Mouse (Mus musculus): ENCODE data around the gene Scn2a.
"Not testable (repeated sequence)": the region's sequence is repeated elsewhere in the genome, so short reads cannot be mapped to it uniquely, and the experiment has no call there.

Scn2a gene

DNA sequence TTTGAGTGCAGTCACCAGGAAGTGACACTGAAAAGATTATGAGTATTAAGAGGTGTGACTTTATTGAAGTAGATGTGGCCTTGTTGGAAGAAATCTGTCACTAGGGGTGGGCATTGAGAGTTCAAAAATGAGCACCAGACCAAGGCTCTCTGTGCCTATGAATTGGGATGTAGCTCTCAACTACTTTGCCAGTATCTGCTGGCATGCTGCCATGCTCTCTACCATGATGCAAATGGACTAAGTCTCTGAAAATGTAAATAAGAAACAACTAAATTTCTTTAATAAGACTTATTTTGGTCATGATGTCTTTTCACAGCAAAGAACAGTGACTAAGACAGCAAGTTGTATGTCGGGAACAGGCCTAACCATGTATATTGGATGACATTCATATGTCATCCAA lies 79.7 kb downstream of the Scn2a start:
- DNase-seq (ENCODE audit: low read depth, low spot score), result no peak

DNA sequence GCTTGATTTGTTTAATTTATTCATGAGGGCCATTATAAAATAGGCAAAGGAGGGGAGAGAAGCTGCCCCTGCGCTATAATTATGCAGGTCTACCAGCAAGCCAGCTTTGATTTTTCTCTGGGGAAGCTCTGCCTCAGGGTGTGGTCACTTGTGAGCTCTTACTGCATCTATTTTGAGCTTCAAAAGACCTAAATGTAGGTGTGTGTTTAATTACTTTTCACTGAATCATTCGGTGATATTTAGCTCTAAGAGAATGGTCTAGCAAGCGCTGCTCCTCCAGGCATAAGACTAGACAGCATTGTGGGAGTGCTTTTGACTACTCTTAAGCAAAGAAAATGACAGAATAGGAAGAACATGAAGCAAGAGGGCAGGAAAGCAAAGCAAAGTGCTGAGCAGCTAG lies 80.6 kb downstream of the Scn2a start:
- DNase-seq (ENCODE audit: low read depth, low spot score), result no peak

DNA sequence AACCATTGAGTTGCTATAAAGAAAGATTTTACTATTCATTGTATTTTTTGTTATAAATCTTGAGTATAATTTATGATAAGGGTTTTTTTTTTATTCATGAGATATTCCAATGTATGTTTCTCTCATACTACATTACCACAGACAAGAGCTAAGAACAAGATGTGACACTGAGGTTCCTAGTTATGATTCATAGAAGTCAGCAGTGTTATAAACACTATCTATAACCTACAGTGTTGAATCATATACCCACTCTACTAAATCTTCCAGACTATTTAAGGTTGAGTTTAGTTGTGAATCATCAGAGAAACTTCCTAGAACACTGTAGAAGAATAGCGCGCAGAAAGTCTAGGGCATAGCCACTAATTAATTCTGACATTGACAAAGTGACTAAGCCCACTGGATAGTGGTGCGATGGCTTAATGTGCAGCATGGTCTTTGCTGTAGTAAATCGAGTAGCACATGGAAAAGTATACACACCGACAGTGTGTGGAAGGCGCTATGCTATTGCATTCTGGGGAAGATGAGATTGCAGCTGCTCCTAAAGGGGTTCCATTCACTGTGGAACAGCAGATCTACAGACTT lies 101.7 kb downstream of the Scn2a start:
- no peak for DNase-seq (ENCODE audit: low read depth, low spot score)

DNA sequence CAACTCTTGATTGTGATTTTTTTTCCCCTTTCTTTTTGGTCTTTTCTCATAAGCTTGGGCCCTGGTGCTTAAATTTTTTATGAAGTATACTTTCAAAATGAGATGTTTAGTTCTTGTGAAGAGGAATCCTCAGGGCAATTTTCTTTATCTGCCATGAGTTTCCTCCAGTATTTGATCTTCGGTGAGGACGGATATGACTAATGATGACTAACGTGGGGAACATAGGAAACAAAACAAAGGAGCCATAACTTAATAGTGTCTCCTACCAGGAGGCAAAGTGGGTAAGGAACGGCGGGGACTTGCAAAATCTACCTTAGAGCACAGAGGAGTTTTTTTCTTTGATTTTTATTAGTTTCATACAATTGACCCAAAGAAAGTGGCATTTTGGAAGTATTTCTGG lies 124.8 kb downstream of the Scn2a start:
- DNase-seq (ENCODE audit: low read depth, low spot score), result no peak

DNA sequence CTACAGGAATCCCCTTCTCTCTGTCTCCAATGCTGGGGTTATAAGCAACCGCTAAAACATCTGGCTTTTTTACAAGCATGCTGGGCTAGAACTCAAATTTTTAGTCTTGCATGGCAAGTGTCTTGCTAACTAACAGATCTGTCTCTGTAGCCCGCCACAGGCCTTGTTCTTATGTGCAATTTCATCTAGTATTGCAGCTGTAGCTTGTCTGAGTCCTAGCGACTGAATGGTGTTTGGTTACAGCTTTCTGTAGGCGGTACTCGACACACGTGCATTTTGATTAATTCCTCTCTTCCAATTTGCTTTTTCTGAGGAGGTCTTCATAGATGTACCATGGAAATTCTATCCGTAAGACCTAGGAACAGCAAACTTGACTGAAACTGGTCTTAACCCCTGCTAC lies 161.9 kb downstream of the Scn2a start:
- no peak for DNase-seq (ENCODE audit: low read depth, low spot score)

DNA sequence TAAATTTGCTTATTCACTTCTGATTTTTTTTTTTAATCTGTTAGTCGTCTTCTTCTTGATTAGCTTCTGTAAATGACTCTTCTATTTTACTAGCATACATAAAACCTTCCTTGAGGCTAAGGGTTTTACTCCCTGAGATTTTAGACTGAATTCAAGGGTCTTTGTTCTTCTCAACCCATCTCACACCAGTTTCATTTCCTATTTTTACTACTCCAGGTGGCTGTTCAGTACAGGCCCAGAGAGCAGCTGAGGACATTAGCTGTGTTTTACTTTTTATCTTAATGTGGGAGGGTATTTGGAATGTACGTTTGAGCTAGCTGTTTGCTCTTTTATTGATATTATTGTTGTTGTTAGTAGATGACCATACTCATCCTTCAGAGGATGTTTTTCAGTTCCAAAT lies 162.8 kb downstream of the Scn2a start:
- DNase-seq (ENCODE audit: low read depth, low spot score), result no peak

DNA sequence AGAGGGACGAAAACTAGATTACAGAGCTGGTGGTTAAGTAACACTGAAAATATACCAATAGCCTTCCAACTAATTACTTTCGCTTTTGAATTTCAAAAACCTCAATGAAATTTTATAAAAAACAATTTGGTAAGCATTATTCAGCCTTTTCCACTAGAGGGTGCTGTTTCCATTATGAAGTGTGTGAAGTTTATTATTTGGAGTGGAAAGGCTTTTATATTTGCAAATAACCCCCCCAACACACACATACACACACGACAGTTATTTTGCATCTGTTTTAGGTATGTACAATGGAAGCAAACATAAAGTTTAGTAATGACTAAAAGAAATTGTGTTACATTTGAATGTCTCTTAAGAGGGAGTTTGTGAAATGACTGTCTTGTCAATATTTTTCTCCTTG lies 171.9 kb downstream of the Scn2a start:
- peak; percentile 34 for DNase-seq (ENCODE audit: low read depth, low spot score)

DNA sequence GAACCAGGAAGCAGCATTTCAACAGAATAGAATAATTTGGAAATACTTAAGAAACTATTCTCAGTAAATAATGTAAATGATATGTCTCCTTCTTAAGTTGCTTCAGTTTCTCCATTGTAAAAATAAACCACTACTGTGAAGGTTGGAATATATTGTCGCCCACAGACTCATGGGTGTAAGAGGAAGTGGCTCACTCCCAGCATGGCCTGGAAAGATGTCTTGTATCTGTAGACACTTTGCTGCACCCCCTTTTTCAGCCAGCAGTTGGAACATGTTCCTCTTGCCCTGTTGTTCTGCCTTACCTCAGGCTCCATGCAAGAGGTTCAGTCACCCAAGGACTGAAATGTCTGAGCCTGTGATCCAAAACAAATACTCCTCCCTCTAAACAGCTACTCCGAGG lies 173.0 kb downstream of the Scn2a start:
- DNase-seq (ENCODE audit: low read depth, low spot score), result no peak

DNA sequence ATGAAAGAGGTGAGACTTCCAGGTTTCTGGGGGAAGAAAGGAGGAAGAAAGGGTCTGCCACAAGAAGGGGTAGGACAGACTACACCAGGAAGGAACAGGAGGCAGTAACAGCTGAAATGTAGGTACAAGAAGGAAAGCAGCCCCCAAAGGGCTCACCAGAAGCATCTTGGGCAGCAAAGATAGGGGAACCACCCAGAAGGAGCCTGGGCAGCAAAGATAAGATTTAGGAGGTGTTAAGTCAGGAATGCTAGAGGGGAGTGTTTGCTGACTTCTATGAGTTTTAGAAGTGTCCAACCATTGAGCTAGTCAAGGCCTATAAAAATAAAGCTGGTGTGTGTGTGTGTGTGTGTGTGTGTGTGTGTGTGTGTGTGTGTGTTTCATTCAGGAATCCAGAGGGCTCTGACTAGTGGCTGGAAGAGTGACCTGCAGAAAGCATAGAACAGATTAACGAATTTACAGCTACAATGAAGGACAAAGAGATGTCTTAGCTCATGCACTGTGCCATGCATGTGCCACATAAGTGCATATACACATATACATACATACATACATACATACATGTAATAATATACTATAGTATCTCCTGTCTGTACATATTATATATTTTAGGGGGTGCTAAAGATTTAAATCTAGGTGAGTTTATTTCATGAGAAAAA lies 180.6 kb downstream of the Scn2a start:
- DNase-seq (ENCODE audit: low read depth, low spot score), result no peak

DNA sequence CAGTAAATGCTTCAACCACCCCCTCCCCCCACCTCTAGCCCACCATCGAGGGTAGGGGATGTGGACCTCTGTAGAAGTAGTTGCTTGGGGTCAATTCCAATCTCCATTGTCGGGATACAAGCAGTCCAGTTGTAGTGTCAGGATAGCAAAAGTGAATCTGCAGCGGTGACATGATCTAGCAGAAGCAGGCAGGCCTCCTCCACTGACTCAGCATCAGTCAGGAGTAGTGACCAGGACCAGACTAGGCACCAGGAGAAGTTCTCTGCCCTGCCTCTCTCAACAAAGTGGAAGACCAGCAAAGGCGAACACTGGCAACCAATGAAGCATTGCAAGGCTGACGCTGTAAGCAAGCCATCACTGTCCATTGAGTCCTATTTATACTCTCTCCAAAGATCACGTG lies 186.0 kb downstream of the Scn2a start:
- DNase-seq (ENCODE audit: low read depth, low spot score), result no peak

DNA sequence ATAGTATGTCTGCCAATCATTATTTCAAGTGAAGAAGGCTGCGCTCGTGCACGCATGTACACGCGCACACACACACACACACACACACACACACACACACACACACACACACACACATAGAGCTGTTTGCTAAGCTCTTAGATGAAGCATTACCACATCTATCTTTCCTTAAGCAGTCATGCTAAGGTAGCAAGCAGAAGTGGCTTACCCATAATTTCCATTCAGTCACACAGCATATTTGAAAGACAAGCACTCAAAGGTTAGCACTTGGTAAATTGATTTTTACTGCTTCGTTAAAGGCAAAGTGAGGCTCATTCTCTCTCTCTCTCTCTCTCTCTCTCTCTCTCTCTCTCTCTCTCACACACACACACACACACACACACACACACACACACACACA lies 190.6 kb downstream of the Scn2a start:
- DNase-seq (ENCODE audit: low read depth, low spot score), result not testable (repeated sequence)

All from brain, embryonic 18.5 days (tissue).